Mouse (Mus musculus) layer of hippocampus, postnatal 14 days (tissue): ENCODE results near the gene Mvb12b. TPM values are rescaled to one million over a fixed set of nuclear protein-coding genes. Genes with fewer than 3 reads are reported as not detected.
A peak's percentile ranks its signal among the peaks of the same experiment; 100 is the strongest.

Experiments used
- DNase-seq, 2 experiments: peaks; one replicate each; pipeline ENCODE4 v3.0.0; 2021 to 2022; ENCODE audit warnings: low spot score in 2 of 2, mixed read lengths in 1 of 2
- total RNA-seq, 2 experiments: library from RNA; stranded (reverse); gene quantifications; 2 replicates each; pipeline ENCODE4 v1.2.3; 2021

Mvb12b gene
- total RNA-seq, 2 experiments from 2014 or later, result 95.0 to 98.6 TPM

DNA sequence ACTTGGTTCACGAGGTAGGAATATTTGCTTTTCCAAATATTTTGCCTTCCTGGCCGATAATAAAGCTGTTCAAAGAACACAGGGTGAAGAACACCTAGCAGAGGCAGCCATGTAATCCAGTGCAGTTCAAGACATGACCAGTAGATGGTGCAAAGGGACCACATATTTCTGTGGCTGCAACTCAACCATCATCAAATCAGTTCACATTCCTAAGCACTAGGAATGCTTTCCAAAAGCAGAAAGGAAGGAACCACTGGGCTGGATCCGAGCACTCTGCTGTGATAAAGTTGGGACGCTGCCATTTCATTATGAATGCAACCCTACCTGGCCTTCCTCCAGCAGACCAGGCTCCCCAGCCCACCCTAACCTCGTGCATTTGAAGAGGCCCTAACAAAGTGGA is 141.3 kb downstream of the Mvb12b start:
- DNase-seq, result peak; percentile 85 to 92

DNA sequence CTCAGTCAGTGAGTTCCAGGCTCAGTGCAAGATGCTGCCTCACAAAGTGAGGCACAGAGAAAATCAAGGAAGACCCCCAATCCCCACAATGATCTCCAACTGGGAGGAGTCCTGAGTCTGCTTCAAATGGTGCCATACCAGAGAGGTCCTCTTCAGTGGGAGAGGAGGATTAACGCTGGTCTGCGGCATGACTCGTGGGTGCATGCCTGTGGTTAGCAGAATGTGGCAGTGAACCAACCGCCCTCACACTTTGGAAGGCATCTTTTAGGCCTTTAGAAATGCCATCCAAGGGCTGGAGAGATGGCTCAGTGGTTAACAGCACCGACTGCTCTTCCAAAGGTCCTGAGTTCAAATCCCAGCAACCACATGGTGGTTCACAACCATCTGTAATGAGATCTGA is 142.0 kb downstream of the Mvb12b start:
- no peak for DNase-seq

GRCm38 (mm10) chr2:33737128-33737527 is 150.6 kb downstream of the Mvb12b start:
- no peak for DNase-seq

GRCm38 (mm10) chr2:33736722-33737121 is 151.0 kb downstream of the Mvb12b start:
- peak; percentile 75 to 77 for DNase-seq

DNA sequence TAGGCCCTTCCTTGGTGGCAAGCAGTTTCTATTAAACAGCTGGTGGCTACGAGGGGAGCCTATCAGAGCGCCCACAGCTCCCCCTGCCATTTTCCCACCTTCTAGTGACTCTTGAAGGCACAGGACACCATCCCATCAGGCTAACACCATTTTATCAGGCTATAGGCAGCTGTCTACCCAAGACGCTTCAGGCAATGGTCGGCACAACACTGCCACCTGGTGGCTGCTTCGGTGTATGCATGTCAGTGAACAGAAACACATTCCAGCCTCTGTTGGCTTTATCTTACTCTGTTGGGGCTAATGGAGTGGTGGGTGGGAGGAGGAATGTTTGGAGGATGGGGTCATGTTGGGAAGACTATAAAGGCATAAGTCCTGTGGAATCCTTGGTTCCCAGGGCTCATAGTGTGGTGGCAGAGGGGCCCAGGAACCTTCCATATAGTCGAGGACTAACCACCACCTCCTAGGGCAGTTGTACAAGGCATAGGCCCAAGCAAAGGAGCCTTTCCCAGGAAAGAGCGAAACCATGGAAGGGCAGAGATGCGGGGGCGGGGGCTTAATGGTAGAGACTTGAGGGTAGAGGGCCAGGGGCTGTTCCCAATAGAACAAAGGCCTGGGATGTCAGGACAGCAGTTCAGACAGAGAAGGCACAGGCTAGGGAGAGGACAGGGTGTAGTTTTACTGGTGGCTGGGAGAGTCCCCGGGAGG is 152.8 kb downstream of the Mvb12b start:
- peak; percentile 74 to 87 for DNase-seq

GRCm38 (mm10) chr2:33729701-33730100 is 158.0 kb downstream of the Mvb12b start:
- DNase-seq, result no peak

DNA sequence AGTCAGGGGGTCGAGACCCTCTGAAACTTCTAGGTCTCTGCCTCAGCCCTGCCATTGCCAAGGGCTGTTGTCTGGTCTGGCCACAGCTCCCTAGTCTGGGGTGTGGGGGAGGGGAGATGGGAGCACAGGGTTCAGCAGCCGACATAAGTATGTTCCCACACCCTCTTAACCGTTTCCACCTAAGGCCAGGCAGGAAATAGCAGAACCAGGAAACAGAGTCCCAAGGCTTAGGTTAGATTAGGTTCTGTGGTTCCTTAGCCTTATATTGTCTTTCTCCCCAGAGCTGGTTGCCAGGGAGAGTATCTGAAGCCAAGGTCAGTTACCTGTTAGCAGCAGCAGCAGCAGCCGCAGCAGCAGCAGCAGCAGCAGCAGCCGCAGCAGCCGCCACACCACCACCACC is 160.5 kb downstream of the Mvb12b start:
- no peak for DNase-seq

DNA sequence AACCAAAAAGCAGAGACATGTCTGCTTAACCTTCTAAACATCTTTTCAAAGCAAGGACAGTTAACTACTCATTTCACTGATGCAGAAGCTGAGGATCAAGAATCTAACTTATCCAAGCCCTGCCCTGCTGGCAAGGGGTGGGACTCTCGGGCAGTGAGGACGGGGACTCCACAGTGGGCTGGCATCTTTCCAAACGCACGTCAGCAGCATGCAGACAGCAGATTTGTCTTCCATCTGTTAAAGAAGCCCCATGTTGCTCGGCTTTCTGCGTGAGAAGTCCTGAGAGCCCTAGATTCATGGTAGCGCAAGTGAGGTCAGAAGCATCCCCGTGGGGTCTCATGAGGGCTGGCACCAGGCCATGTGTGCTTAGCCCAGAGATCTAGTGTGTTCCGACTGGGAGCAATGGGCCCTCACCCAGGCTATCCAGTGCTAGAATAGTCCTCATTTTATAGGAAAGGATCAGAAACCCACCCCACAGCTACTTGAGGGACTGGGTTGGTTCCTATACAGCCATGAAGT is 167.3 kb downstream of the Mvb12b start:
- no peak for DNase-seq

- no peak for DNase-seq
Measured at GRCm38 (mm10) chr2:33719339-33720066, 168.2 kb downstream of the Mvb12b start.

GRCm38 (mm10) chr2:33718561-33718960 is 169.2 kb downstream of the Mvb12b start:
- no peak for DNase-seq

DNA sequence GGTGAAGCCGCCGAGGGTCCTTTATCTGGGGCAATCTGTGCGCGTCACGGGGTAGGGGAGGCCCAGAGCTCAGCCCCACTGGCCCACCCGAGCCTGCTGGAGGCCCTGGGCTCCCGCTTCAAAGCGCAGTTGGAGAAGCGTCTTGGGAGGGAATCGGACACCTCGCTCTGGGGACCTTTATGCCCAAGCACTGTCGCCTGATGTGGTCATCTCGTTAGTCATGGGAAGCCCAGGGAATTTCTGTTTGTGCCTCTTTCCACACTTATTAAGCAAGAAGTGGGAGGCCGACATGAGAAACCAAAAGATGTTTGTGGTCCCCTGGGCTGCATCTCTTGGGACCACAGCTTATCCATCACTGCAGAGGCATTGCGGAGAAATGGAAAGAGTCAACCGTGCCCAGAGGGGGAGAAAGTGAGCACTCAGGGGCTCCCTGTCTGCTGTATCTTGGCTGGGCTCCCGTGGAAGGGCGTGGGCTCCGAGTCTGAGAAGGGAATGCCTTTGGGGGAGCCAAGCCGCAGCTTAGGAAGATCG is 169.9 kb downstream of the Mvb12b start:
- no peak for DNase-seq

GRCm38 (mm10) chr2:33717378-33717777 is 170.4 kb downstream of the Mvb12b start:
- no peak for DNase-seq

GRCm38 (mm10) chr2:33716878-33717277 is 170.9 kb downstream of the Mvb12b start:
- DNase-seq, result no peak

- DNase-seq, result no peak
Measured at GRCm38 (mm10) chr2:33714932-33715331, 172.8 kb downstream of the Mvb12b start.

GRCm38 (mm10) chr2:33713580-33714260 is 174.0 kb downstream of the Mvb12b start:
- DNase-seq, result no peak

DNA sequence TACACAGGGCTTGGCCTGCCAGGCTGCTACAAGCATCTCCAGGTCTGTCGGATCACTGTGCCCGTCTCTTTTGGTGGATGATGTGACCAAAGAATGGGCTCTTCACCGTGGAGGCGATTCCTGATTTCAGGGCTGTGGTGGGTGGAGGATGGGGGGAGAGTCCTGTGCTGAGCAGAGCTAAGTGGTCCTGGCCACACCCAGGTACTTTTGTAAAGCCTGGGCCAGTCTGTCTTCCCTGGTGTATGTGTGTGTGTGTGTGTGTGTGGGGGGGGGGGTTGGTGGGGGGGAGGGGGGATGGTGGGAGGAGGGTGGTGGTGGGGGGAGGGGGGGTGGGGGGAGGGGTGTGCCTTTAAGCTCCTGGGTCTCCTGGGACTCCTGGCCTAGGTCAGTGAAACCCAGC is 174.9 kb downstream of the Mvb12b start:
- no peak for DNase-seq

DNA sequence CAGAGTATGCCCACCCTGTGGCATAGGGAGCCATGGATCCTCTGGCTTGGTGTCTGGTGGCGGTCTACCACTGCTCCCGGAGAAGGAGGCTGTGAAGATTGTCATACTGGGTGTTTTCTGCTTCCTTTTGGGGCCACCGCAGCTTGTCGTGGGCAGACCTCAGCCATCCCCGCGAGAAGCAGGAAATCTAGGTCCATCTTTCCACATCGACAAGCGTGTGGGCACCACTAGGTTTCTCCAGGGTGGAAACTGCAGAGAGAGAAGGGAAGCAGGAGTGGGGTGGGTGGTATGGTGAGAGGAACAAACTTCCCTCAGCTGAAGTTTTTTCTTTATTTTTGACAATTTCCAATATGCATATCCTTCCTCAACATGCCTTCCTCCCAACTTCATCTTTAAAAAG is 178.9 kb downstream of the Mvb12b start:
- DNase-seq, result no peak

- DNase-seq, result no peak
Measured at GRCm38 (mm10) chr2:33708096-33708495, 179.7 kb downstream of the Mvb12b start.

DNA sequence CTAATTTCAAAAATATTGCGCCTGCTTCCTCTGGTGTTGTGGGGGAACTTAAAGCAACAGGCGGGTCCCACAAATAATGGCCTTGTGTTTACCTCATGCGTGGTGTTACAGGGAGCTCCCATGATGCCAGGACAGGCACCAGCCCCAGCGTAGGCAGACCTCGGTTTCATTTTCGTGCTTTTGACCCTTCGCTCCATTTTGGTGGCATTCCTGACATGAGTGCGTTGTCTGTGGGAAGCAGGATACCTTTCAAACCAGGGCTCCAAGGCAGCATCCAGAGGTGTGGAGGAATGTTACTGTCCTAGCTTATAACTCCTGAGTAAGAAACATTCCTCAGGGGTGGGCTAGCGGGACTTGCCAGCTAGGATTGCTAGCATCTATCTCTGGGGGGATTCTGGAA is 181.3 kb downstream of the Mvb12b start:
- no peak for DNase-seq

GRCm38 (mm10) chr2:33705687-33706320 is 181.9 kb downstream of the Mvb12b start:
- DNase-seq, result no peak

DNA sequence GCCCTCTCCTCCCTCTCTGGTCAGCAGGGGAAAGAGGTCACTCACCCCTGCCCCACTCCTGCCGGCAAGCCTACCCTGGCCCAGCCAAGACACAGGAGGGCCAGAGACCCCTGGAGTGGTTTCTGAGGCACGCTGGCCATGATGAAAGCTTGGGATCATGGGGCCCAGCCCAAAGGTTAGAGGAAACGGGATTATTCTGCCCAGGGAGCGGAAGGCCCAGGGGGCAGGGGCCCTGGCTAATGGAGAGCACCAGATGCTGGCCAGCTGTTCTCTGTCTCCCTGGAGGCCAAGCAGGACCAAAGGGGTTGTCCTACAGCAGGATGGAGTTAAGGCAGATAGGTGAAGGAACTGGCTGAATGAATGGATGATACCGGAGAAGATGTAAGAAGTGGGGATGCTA is 184.5 kb downstream of the Mvb12b start:
- DNase-seq, result no peak
